Mouse (Mus musculus) midbrain, postnatal 0 days (tissue): ENCODE results near the gene Cdc25b. TPM values are rescaled to one million over a fixed set of nuclear protein-coding genes. Genes with fewer than 3 reads are reported as not detected.

Source experiments
- ATAC-seq: fragments of 200-750 bp; cut with Nextera tagmentation; 2 replicates; pipeline ENCODE4 v1.8.0; 2017; ENCODE audit warnings: moderate number of reproducible peaks, mild to moderate bottlenecking, moderate TSS enrichment, moderate library complexity; ENCODE audit not compliant: low FRiP score
- DNase-seq: peaks from one replicate; pipeline ENCODE4 v3.0.0-alpha.2; 2015; ENCODE audit warnings: low spot score
- H3K27ac ChIP-seq: fragments of 300-500 bp; sonication (generic); 2 replicates; pipeline ENCODE4 v1.5.1; 2014; ENCODE audit warnings: low read depth, mild to moderate bottlenecking, low read length, mixed read lengths
- H3K27me3 ChIP-seq: fragments of 300-500 bp; sonication (generic); 2 replicates; pipeline ENCODE4 v1.6.1; 2014; ENCODE audit warnings: low read length, control low read depth, mixed read lengths; ENCODE audit not compliant: insufficient read depth
- H3K36me3 ChIP-seq: fragments of 300-500 bp; sonication (generic); 2 replicates; pipeline ENCODE4 v1.6.1; 2014; ENCODE audit warnings: low read length, control low read depth, mixed read lengths; ENCODE audit not compliant: insufficient read depth
- H3K4me1 ChIP-seq: fragments of 300-500 bp; sonication (generic); 2 replicates; pipeline ENCODE4 v1.6.1; 2014; ENCODE audit warnings: mild to moderate bottlenecking, control low read depth, antibody characterized with exemption, low read length, mixed read lengths; ENCODE audit not compliant: insufficient read depth
- H3K4me2 ChIP-seq: fragments of 300-500 bp; sonication (generic); 2 replicates; pipeline ENCODE4 v1.6.1; 2014; ENCODE audit warnings: low read depth, mild to moderate bottlenecking, low read length, mixed read lengths; ENCODE audit not compliant: poor library complexity, severe bottlenecking
- H3K4me3 ChIP-seq: fragments of 300-500 bp; sonication (generic); 2 replicates; pipeline ENCODE4 v1.5.1; 2014; ENCODE audit warnings: low read depth, mild to moderate bottlenecking, low read length, moderate library complexity
- H3K9ac ChIP-seq: fragments of 300-500 bp; sonication (generic); replicated peaks from 2 replicates; pipeline ENCODE4 v1.6.1; 2014; ENCODE audit warnings: mild to moderate bottlenecking, low read length, moderate library complexity, mixed read lengths; ENCODE audit not compliant: poor library complexity, severe bottlenecking
- H3K9me3 ChIP-seq: fragments of 300-500 bp; sonication (generic); 2 replicates; pipeline ENCODE4 v1.6.1; 2016; ENCODE audit warnings: low read length, control low read depth
- CTCF ChIP-seq: IDR thresholded peaks from 2 replicates; pipeline ENCODE4 v1.5.1; 2016; ENCODE audit warnings: antibody characterized with exemption, mild to moderate bottlenecking
- WGBS: fragments of 180-500 bp; shearing (Covaris S2); extraction: QIAGEN DNeasy Blood & Tissue Kit; methylation state at CpG from one replicate; pipeline ENCODE4 v1.1.7; 2014; 5-methylcytosine and 5-hydroxymethylcytosine counted together
- polyA plus RNA-seq: library from polyadenylated mRNA; unstranded; fragments of >200 nt; fragmentation: Nextera tagmentation; extraction: Ambion mirVana; gene quantifications from 2 replicates; pipeline ENCODE4 v1.2.1, GENCODE M21; 2015
- total RNA-seq: library from RNA; depleted of rRNA; stranded (reverse); fragments of >200 nt; gene quantifications from 2 replicates; pipeline ENCODE4 v1.2.3, GENCODE M21; 2014

The Cdc25b gene
- total and polyA plus RNA-seq, 2 experiments from 2014 or later, result 10.0 to 15.1 TPM

DNA sequence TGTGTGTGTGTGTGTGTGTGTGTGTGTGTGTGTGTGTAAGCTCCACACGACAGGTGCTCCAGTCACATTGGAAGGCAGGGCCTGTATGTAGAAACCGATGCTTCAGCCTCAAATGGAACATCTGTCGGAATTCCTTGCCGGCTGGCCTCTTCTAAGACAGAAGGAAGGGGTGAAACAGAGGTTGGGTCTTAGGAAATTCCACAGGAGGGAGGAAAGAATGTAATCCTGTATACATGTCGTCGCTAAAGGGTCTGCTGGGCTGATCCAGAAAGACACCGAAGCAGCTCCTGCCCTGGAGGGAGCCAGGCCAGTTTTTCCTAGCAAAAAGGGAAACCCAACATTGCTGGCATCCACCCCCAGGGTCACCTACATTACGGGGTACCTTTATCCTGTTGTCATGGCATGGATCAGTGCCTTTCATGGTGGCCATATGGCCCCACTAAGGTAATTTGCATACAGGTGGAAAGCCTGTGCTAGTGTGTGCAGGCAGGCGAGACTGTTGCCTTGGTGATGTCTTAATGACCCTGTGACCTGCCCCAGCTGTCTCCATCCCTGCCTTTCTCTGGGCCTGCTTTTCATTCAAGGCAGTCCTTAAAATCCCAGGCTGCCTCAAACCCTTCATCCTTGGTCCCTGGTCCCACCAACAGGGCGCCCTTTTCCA, 3.7 kb downstream of the Cdc25b start:
- DNase-seq (peak; percentile 61), ATAC-seq (no peak)
- no peak overlapping the region for H3K4me3 ChIP-seq
- TF ChIP-seq CTCF, result no peak
- WGBS, result 19% methylated on average over 10 of the region's 10 CpGs
- H3K9ac ChIP-seq, result 0 out of 2 replicates have a peak overlapping the region, but pooled peaks have one; percentile 2
- peaks cover 8% of the 10 kb centered on the region; the same call in 1 of the 2 replicates for H3K4me1 ChIP-seq
- H3K4me2 ChIP-seq, result no peak overlapping the region
- H3K27ac ChIP-seq, result 0 out of 2 replicates have a peak overlapping the region, but pooled peaks have one; percentile 7
- H3K9me3 ChIP-seq, result no peaks in the 10 kb centered on the region
- H3K36me3 ChIP-seq, result peaks cover 21% of the 10 kb centered on the region
- H3K27me3 ChIP-seq, result no peaks in the 10 kb centered on the region

DNA sequence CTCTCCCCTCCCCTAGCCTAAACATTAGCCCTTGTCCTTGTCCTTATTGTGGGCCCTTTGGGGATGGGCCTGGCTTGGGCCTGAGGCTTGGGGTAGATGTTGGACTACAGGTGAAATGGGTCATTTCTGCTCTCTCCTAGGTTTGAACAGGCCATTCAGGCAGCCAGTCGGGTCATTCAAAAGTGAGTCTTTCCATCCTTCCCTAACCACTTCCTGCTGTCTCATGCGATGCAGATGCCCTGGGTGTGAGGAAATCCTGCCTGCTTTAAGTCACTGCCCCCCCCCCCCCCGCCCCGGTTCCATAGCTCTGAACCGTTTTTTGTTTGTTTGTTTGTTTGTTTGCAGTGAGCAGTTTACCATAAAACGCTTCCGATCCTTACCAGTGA, 4.2 kb downstream of the Cdc25b start:
- no peak for TF ChIP-seq CTCF
- Histone ChIP-seq H3K27ac (0 out of 2 replicates have a peak overlapping the region, but pooled peaks have one; percentile 7), H3K9ac (0 out of 2 replicates have a peak overlapping the region, but pooled peaks have one; percentile 2), H3K27me3 (no peaks in the 10 kb centered on the region), H3K9me3 (no peaks in the 10 kb centered on the region), H3K4me3 (no peak overlapping the region), H3K4me1 (peaks cover 8% of the 10 kb centered on the region; the same call in 1 of the 2 replicates), H3K4me2 (no peak overlapping the region), H3K36me3 (peaks cover 21% of the 10 kb centered on the region)
- ATAC-seq (no peak), DNase-seq (no peak)
- 49% methylated on average over 7 of the region's 7 CpGs for WGBS

DNA sequence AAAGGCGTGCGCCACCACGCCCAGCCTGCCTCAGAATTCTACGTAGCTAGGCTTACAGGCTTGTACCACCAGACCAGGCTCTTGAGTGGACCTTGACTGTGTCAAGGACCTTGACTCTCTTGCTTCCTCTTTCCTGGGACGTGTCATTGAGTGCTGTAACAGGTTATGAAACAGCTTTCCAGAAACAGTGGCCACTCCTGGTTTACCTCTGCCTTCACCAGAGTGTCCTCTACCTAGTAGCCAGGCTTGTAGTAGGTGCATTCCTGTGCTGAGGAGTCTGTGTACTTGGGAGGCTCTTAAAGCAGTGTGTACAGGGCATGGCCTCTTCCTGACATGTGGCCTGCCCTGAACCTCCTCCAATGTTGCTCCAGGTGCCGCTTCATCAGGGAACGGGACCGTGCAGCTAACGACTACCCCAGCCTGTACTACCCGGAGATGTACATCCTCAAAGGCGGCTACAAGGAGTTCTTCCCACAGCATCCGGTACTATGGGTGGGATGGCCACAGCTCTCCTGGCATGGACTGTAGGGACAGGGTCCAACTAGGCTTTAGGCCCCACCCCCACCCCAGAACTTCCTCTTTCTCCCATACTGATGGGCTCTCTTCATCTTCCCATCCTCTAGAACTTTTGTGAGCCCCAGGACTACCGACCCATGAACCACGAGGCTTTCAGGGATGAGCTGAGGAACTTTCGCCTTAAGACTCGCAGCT, 10.0 kb downstream of the Cdc25b start:
- 95% methylated on average over 16 of the region's 16 CpGs for WGBS

GRCm38 (mm10) chr2:131200710-131201109, 14.0 kb downstream of the Cdc25b start:
- Histone ChIP-seq H3K4me3 (no peak overlapping the region), H3K4me1 (no peaks in the 10 kb centered on the region), H3K4me2 (no peak overlapping the region), H3K27ac (no peak overlapping the region), H3K27me3 (no peaks in the 10 kb centered on the region), H3K9me3 (no peaks in the 10 kb centered on the region), H3K36me3 (peaks cover 4% of the 10 kb centered on the region; the same call in 1 of the 2 replicates), H3K9ac (no peak overlapping the region)
- 90% methylated on average over 2 of the region's 2 CpGs for WGBS
- TF ChIP-seq CTCF, result no peak
- ATAC-seq (no peak), DNase-seq (no peak)

More for the DNA sequence above, 10.0 kb downstream of the Cdc25b start:
- DNase-seq, result no peak
- no peaks in the 10 kb centered on the region for H3K9me3 ChIP-seq
- no peaks in the 10 kb centered on the region for H3K27me3 ChIP-seq
- peaks cover 23% of the 10 kb centered on the region for H3K36me3 ChIP-seq
- TF ChIP-seq CTCF, result no peak
- no peaks in the 10 kb centered on the region for H3K4me1 ChIP-seq
- no peak overlapping the region for H3K4me2 ChIP-seq
- H3K4me3 ChIP-seq, result no peak overlapping the region
- H3K9ac ChIP-seq, result no peak overlapping the region
- no peak for ATAC-seq
- no peak overlapping the region for H3K27ac ChIP-seq

GRCm38 (mm10) chr2:131201262-131201661, 14.5 kb downstream of the Cdc25b start:
- Histone ChIP-seq H3K4me1 (no peaks in the 10 kb centered on the region), H3K4me3 (no peak overlapping the region), H3K27ac (no peak overlapping the region), H3K9me3 (no peaks in the 10 kb centered on the region), H3K27me3 (no peaks in the 10 kb centered on the region), H3K4me2 (no peak overlapping the region), H3K9ac (no peak overlapping the region), H3K36me3 (peaks cover 4% of the 10 kb centered on the region; the same call in 1 of the 2 replicates)
- no peak for DNase-seq
- WGBS, result 94% methylated on average over 3 of the region's 3 CpGs
- no peak for ATAC-seq
- no peak for TF ChIP-seq CTCF

DNA sequence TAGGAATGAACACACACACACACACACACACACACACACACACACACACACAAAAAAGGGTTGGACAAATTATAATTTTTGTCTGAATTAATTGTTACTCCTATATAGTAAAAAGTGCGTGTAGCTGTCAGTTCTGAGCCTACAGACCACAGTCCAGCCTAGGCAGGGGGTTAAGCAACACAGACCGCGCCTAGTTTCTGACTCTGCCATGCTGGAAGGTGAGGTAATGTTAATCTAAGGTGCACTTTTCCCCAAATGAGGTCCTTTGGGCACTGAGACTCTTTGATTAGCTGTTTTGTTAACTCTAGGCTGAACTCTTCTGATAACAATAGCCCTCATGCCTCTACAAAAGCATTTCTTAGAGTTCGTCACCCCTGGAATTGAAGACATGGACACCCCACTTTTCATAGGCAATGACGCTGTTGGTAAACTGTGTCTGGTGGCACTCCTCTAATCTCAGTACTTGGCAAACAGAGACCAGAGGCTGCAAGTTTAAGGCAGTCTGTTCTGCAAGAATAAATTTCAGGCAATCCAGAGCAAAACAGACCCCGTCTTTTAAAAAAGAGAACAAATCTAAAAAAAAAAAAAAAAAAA, 17.2 kb downstream of the Cdc25b start:
- Histone ChIP-seq H3K4me3 (no peak overlapping the region), H3K4me1 (no peaks in the 10 kb centered on the region), H3K27me3 (no peaks in the 10 kb centered on the region), H3K27ac (no peak overlapping the region), H3K36me3 (no peaks in the 10 kb centered on the region), H3K9ac (no peak overlapping the region), H3K9me3 (no peaks in the 10 kb centered on the region), H3K4me2 (no peak overlapping the region)
- WGBS, result 85% methylated on average over 6 of the region's 6 CpGs
- no peak for TF ChIP-seq CTCF
- no peak for DNase-seq
- ATAC-seq, result no peak
